In genomic region chr15:101236878-101237277, GRCm38 (mm10) we compare ENCODE assay signal across 8 mouse cellular contexts. TPM values are rescaled to one million over a fixed set of nuclear protein-coding genes. Genes with fewer than 3 reads are reported as not detected.
DNase-seq lines count a peak whose midpoint lies in the region; ATAC-seq and TF ChIP-seq lines count a peak whose summit lies in the region.

No protein-coding gene starts in this region.

- no peaks in the 10 kb centered on the region for H3K9me3 ChIP-seq in kidney, embryonic 14.5 days (ENCODE audit: control insufficient read depth, low read length)
- H3K9me3 ChIP-seq in liver, embryonic 13.5 days (replicated peaks) = no peaks in the 10 kb centered on the region

- no peak overlapping the region for H3K4me2 ChIP-seq in kidney, embryonic 14.5 days (replicated peaks; ENCODE audit: low read depth, low read length)
- H3K4me2 ChIP-seq in liver, embryonic 13.5 days = no peak overlapping the region

- TF ChIP-seq POLR2A in kidney, adult 2 months (IDR thresholded peaks at IDR 0.05; ENCODE audit: low read depth, low read length) = no peak

- 0 out of 2 replicates have a peak, but pooled peaks cover 4% of the 10 kb centered on the region for H3K4me1 ChIP-seq in kidney, adult 2 months (ENCODE audit: control insufficient read depth, insufficient read depth, low read length)
- H3K4me1 ChIP-seq in kidney, embryonic 14.5 days (ENCODE audit: control insufficient read depth, insufficient read depth, low read length) = 0 out of 2 replicates have a peak, but pooled peaks cover 10% of the 10 kb centered on the region
- H3K4me1 ChIP-seq in liver, embryonic 13.5 days (replicated peaks) = peaks cover 23% of the 10 kb centered on the region

- no peak overlapping the region for H3K4me3 ChIP-seq in kidney, adult 2 months (ENCODE audit: insufficient read depth, low read depth, low read length)
- no peak overlapping the region for H3K4me3 ChIP-seq in kidney, embryonic 14.5 days (ENCODE audit: low read length)
- no peak overlapping the region for H3K4me3 ChIP-seq in gastrocnemius, adult 2 months
- no peak overlapping the region for H3K4me3 ChIP-seq in liver, embryonic 13.5 days (replicated peaks)

- H3K36me3 ChIP-seq in kidney, adult 2 months (ENCODE audit: control insufficient read depth, insufficient read depth, low read length) = no peaks in the 10 kb centered on the region
- 0 out of 2 replicates have a peak, but pooled peaks cover 2% of the 10 kb centered on the region for H3K36me3 ChIP-seq in kidney, embryonic 14.5 days (ENCODE audit: control insufficient read depth, insufficient read depth, low read length)
- no peaks in the 10 kb centered on the region for H3K36me3 ChIP-seq in liver, embryonic 13.5 days

- H3K9ac ChIP-seq in kidney, embryonic 14.5 days (ENCODE audit: low read depth, low read length) = no peak overlapping the region
- H3K9ac ChIP-seq in liver, embryonic 13.5 days = no peak overlapping the region

- peak; percentile 75 for TF ChIP-seq CTCF in kidney, adult 2 months (conservative IDR thresholded peaks at IDR 0.05; ENCODE audit: insufficient read depth, insufficient read length, low read depth, low read length)
- peak; percentile 90 for TF ChIP-seq CTCF in gastrocnemius, adult 2 months (IDR thresholded peaks at IDR 0.05)

- H3K27ac ChIP-seq in kidney, adult 2 months (ENCODE audit: insufficient read depth, low read depth, low read length) = no peak overlapping the region
- H3K27ac ChIP-seq in kidney, embryonic 14.5 days (ENCODE audit: low read depth, low read length) = no peak overlapping the region
- 0 out of 2 replicates have a peak overlapping the region, but pooled peaks have one; percentile 35 for H3K27ac ChIP-seq in gastrocnemius, adult 2 months
- H3K27ac ChIP-seq in liver, embryonic 13.5 days = no peak overlapping the region

- 10% methylated on average over 3 of the region's 3 CpGs for WGBS in kidney, adult 2 months
- WGBS in kidney, embryonic 14.5 days = 8% methylated on average over 3 of the region's 3 CpGs
- 8% methylated on average over 3 of the region's 3 CpGs for WGBS in liver, embryonic 13.5 days (ENCODE audit: insufficient replicate concordance)

- ATAC-seq in kidney, embryonic 14.5 days (ENCODE audit: low FRiP score, low TSS enrichment) = no peak
- ATAC-seq in liver, embryonic 13.5 days (ENCODE audit: low read depth) = no peak

- no peaks in the 10 kb centered on the region for H3K27me3 ChIP-seq in kidney, adult 2 months (replicated peaks; ENCODE audit: control insufficient read depth, insufficient read depth, low read length)
- 0 out of 2 replicates have a peak, but pooled peaks cover 3% of the 10 kb centered on the region for H3K27me3 ChIP-seq in kidney, embryonic 14.5 days (ENCODE audit: control insufficient read depth, insufficient read depth, low read length)
- peaks cover 21% of the 10 kb centered on the region for H3K27me3 ChIP-seq in liver, embryonic 13.5 days

- peak; percentile 74 for DNase-seq in kidney, adult 2 months
- peak; percentile 63 to 68 for DNase-seq in CD8-positive naive resting alpha-beta T cell, adult 2 months (ENCODE audit: low read depth in 2 of 2, low spot score in 2 of 2)
- peak; percentile 88 for DNase-seq in adrenal gland, postnatal 10 days
- DNase-seq in gastrocnemius, adult 2 months = peak; percentile 83
- peak; percentile 29 for DNase-seq in liver, embryonic 13.5 days
- peak; percentile 52 to 82 for DNase-seq in spleen, postnatal 10 days (ENCODE audit: low spot score in 2 of 2)
- no peak for DNase-seq in frontal cortex, adult 2 months (ENCODE audit: extremely low spot score in 1 of 2, low spot score in 1 of 2)

- intact Hi-C loops in gastrocnemius, adult 2 months (cut with DNase I) = loop anchor here (1.0 kb wide), 1 partner anchor 16 kb away; no protein-coding TSS in a partner anchor

RNA-seq across cellular contexts. Expression of gene Grasp, which starts 12.9 kb away (rescaled TPM):
- 6.2 and 7.0 TPM in 2 replicates for polyA plus RNA-seq in kidney, adult 2 months (2012; rRNA removed)
- 5.0 and 5.7 TPM in 2 replicates for polyA plus RNA-seq in kidney, embryonic 14.5 days (2014; fragmentation: Nextera tagmentation; extraction: Ambion mirVana)
- total RNA-seq in adrenal gland, postnatal 10 days (2021) = 10 to 100 TPM; 16.4 to 24.0 TPM
- 1 to 10 TPM; 5.8 to 5.9 TPM for total RNA-seq in gastrocnemius, adult 2 months (2021)
- 0.29 and 0.44 TPM in 2 replicates for polyA plus RNA-seq in liver, embryonic 13.5 days (2015; fragmentation: Nextera tagmentation; extraction: Ambion mirVana)
- 43.9 and 53.5 TPM in 2 replicates for polyA plus RNA-seq in frontal cortex, adult 2 months (2012; rRNA removed)

RNA-seq across cellular contexts. Expression of gene Nr4a1, which starts 17.2 kb away (rescaled TPM):
- polyA plus RNA-seq in kidney, adult 2 months (2012; rRNA removed) = 4.9 and 5.7 TPM in 2 replicates
- polyA plus RNA-seq in kidney, embryonic 14.5 days (2014; fragmentation: Nextera tagmentation; extraction: Ambion mirVana) = 4.5 and 5.0 TPM in 2 replicates
- 100 to 1,000 TPM in 1 of 2 experiments, 10 to 100 TPM in 1; 95.8 to 589 TPM for total RNA-seq in adrenal gland, postnatal 10 days (2021)
- total RNA-seq in gastrocnemius, adult 2 months (2021) = 100 to 1,000 TPM; 143 to 146 TPM
- 0.43 and 0.56 TPM in 2 replicates for polyA plus RNA-seq in liver, embryonic 13.5 days (2015; fragmentation: Nextera tagmentation; extraction: Ambion mirVana)
- 80.9 and 169 TPM in 2 replicates for polyA plus RNA-seq in frontal cortex, adult 2 months (2012; rRNA removed)

RNA-seq across cellular contexts. Expression of gene Atg101, which starts 47.2 kb away (rescaled TPM):
- polyA plus RNA-seq in kidney, adult 2 months (2012; rRNA removed) = 46.1 and 48.7 TPM in 2 replicates
- 71.8 and 76.5 TPM in 2 replicates for polyA plus RNA-seq in kidney, embryonic 14.5 days (2014; fragmentation: Nextera tagmentation; extraction: Ambion mirVana)
- total RNA-seq in adrenal gland, postnatal 10 days (2021) = 100 to 1,000 TPM in 1 of 2 experiments, 10 to 100 TPM in 1; 36.6 to 103 TPM
- total RNA-seq in gastrocnemius, adult 2 months (2021) = 10 to 100 TPM; 23.7 to 32.4 TPM
- 29.6 and 31.7 TPM in 2 replicates for polyA plus RNA-seq in liver, embryonic 13.5 days (2015; fragmentation: Nextera tagmentation; extraction: Ambion mirVana)
- polyA plus RNA-seq in frontal cortex, adult 2 months (2012; rRNA removed) = 50.2 and 58.3 TPM in 2 replicates

RNA-seq across cellular contexts. Expression of gene 6030408B16Rik, which starts 56.1 kb away (rescaled TPM):
- 0.13 and 0.37 TPM in 2 replicates for polyA plus RNA-seq in kidney, adult 2 months (2012; rRNA removed)
- polyA plus RNA-seq in kidney, embryonic 14.5 days (2014; fragmentation: Nextera tagmentation; extraction: Ambion mirVana) = 25.8 and 28.2 TPM in 2 replicates
- 1 to 10 TPM; 1.0 to 2.4 TPM for total RNA-seq in adrenal gland, postnatal 10 days (2021)
- under 1 TPM; 0.20 to 0.36 TPM for total RNA-seq in gastrocnemius, adult 2 months (2021)
- 0.13 and 0.22 TPM in 2 replicates for polyA plus RNA-seq in liver, embryonic 13.5 days (2015; fragmentation: Nextera tagmentation; extraction: Ambion mirVana)
- 0.27 and 0.52 TPM in 2 replicates for polyA plus RNA-seq in frontal cortex, adult 2 months (2012; rRNA removed)

Comparison
In these comparisons a context has a peak if more than half of its experiments do, and no peak if none do; other contexts are left out.
1. DNase-seq: peak in kidney, adult 2 months (single experiment), CD8-positive naive resting alpha-beta T cell, adult 2 months (2 of 2), adrenal gland, postnatal 10 days (single experiment), gastrocnemius, adult 2 months (single experiment), liver, embryonic 13.5 days (single experiment) and spleen, postnatal 10 days (2 of 2); none in frontal cortex, adult 2 months (0 of 2).
2. RNA of gene Nr4a1, which starts 17.2 kb away (polyA plus RNA-seq): 80.9 to 169 TPM in frontal cortex, adult 2 months; 4.9 to 5.7 TPM in kidney, adult 2 months, 4.5 to 5.0 TPM in kidney, embryonic 14.5 days and 0.43 to 0.56 TPM in liver, embryonic 13.5 days; every median in the first group is over 10 times any median in the second.